Mouse (Mus musculus): ENCODE measurements at regions not wholly inside any gene's neighbourhood (a gene's known extent, or its start where the extent isn't known, plus 50 kb on each side); places are given as distances from the start of the nearest gene placed in this dataset.
A peak's percentile ranks its signal among the peaks of the same experiment; 100 is the strongest.

DNA sequence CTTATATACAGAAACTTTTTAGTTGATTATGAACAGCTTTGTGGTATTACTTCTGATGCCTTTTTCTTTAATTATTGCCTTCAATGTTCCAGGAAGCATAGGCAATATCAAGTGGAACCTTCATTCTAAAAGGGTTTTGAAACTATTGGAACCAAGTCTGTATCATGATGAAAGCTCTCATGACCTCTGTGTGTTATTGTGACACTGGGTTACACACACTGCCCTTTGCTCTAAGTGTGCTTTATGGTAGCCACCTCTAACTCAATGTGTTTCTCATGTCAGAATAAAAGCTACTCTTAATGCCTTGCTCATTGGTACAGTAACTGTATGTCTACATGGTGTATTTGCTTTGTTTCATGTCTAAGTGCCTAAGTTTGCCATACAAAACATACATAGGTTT is 154.0 kb downstream of the Gm10192 start:
- no peak overlapping the region for H3K4me3 ChIP-seq (replicated peaks)
- no peaks in the 10 kb centered on the region for H3K9me3 ChIP-seq
- no peak overlapping the region for H3K4me2 ChIP-seq
- H3K4me1 ChIP-seq, result no peaks in the 10 kb centered on the region
- H3K27me3 ChIP-seq, result no peaks in the 10 kb centered on the region
- no peak overlapping the region for H3K9ac ChIP-seq
- ATAC-seq (ENCODE audit: low FRiP score), result no peak
- no peak overlapping the region for H3K27ac ChIP-seq
- H3K36me3 ChIP-seq (replicated peaks), result no peaks in the 10 kb centered on the region

GRCm38 (mm10) chr4:97025446-97026040 is 157.4 kb downstream of the Gm10192 start:
- ATAC-seq (ENCODE audit: low FRiP score), result no peak
- Histone ChIP-seq H3K4me1 (0 out of 2 replicates have a peak, but pooled peaks cover 2% of the 10 kb centered on the region), H3K4me2 (no peak overlapping the region), H3K4me3 (replicated peaks) (no peak overlapping the region), H3K9me3 (no peaks in the 10 kb centered on the region), H3K27me3 (no peaks in the 10 kb centered on the region), H3K9ac (no peak overlapping the region), H3K36me3 (replicated peaks) (no peaks in the 10 kb centered on the region), H3K27ac (no peak overlapping the region)
- 78% methylated on average over 4 of the region's 4 CpGs for WGBS

GRCm38 (mm10) chr4:97001321-97001720 is 181.6 kb downstream of the Gm10192 start:
- Histone ChIP-seq H3K27me3 (no peaks in the 10 kb centered on the region), H3K9ac (no peak overlapping the region), H3K4me3 (replicated peaks) (no peak overlapping the region), H3K36me3 (replicated peaks) (no peaks in the 10 kb centered on the region), H3K4me1 (no peaks in the 10 kb centered on the region), H3K9me3 (no peaks in the 10 kb centered on the region), H3K27ac (no peak overlapping the region), H3K4me2 (no peak overlapping the region)
- no peak for ATAC-seq (ENCODE audit: low FRiP score)

GRCm38 (mm10) chr4:96980311-96980710 is 195.3 kb upstream of the Gm12695 start:
- Histone ChIP-seq H3K27me3 (no peaks in the 10 kb centered on the region), H3K27ac (no peak overlapping the region), H3K9me3 (no peaks in the 10 kb centered on the region), H3K4me3 (replicated peaks) (no peak overlapping the region), H3K4me1 (no peaks in the 10 kb centered on the region), H3K36me3 (replicated peaks) (no peaks in the 10 kb centered on the region), H3K9ac (no peak overlapping the region), H3K4me2 (no peak overlapping the region)
- ATAC-seq (ENCODE audit: low FRiP score), result no peak
- WGBS, result 85% methylated on average over 2 of the region's 2 CpGs

GRCm38 (mm10) chr4:96979876-96980275 is 194.9 kb upstream of the Gm12695 start:
- H3K36me3 ChIP-seq (replicated peaks), result no peaks in the 10 kb centered on the region
- no peak for ATAC-seq (ENCODE audit: low FRiP score)
- no peaks in the 10 kb centered on the region for H3K4me1 ChIP-seq
- no peaks in the 10 kb centered on the region for H3K27me3 ChIP-seq
- WGBS, result 77% methylated on average over 3 of the region's 3 CpGs
- H3K4me2 ChIP-seq, result no peak overlapping the region
- H3K27ac ChIP-seq, result no peak overlapping the region
- no peaks in the 10 kb centered on the region for H3K9me3 ChIP-seq
- no peak overlapping the region for H3K4me3 ChIP-seq (replicated peaks)
- H3K9ac ChIP-seq, result no peak overlapping the region

DNA sequence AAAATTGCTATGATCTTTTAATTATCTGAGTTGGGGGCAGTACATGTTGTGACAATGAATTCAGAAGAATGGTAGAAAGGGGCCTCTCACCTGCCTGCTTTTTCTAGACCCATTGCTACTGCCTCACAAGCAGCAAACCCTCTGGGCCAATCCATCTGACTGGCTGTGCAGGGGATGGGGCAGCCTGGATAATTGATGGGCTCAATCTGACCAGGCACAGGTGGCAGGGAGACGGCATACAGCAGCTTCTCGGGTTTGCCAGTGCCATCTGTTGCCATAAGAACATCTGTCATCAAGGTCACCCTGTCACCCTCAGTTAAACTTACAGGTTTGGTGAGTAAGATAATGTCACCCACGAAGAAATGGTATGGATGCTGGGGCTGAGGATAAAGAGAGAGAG is 189.9 kb upstream of the Gm12695 start:
- Histone ChIP-seq H3K4me1 (no peaks in the 10 kb centered on the region), H3K27me3 (no peaks in the 10 kb centered on the region), H3K4me2 (no peak overlapping the region), H3K27ac (no peak overlapping the region), H3K9ac (no peak overlapping the region), H3K4me3 (replicated peaks) (no peak overlapping the region), H3K9me3 (no peaks in the 10 kb centered on the region), H3K36me3 (replicated peaks) (no peaks in the 10 kb centered on the region)
- ATAC-seq (ENCODE audit: low FRiP score), result peak; percentile 44; the same call in 1 of the 2 replicates
- 60% methylated on average over 3 of the region's 3 CpGs for WGBS

DNA sequence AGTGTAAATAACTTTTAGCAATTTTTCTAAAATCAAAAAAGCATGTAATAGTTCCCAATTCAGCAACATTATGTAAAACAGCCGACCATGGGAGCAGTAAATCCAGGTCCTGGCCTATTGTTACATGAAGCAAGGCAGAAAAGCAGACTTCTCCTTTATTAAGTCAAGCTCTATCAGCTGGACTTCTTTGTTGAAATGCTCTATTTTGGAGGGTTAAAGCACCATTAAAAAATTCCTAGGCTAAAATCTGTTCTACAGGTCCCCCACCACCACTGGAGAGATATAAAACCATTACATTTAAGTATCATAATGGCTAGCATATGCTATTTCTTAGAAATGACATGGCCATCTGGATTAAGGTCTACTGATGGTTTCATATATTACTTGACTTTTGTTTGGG is 188.8 kb upstream of the Gm12695 start:
- Histone ChIP-seq H3K27ac (no peak overlapping the region), H3K4me3 (replicated peaks) (no peak overlapping the region), H3K4me1 (no peaks in the 10 kb centered on the region), H3K36me3 (replicated peaks) (no peaks in the 10 kb centered on the region), H3K9ac (no peak overlapping the region), H3K27me3 (no peaks in the 10 kb centered on the region), H3K9me3 (no peaks in the 10 kb centered on the region), H3K4me2 (no peak overlapping the region)
- WGBS, result 62% methylated on average over 1 of the region's 1 CpGs
- ATAC-seq (ENCODE audit: low FRiP score), result no peak

- 63% methylated on average over 5 of the region's 5 CpGs for WGBS
- Histone ChIP-seq H3K4me3 (replicated peaks) (no peak overlapping the region), H3K4me2 (no peak overlapping the region), H3K27ac (no peak overlapping the region), H3K36me3 (replicated peaks) (no peaks in the 10 kb centered on the region), H3K9ac (no peak overlapping the region), H3K4me1 (no peaks in the 10 kb centered on the region), H3K9me3 (no peaks in the 10 kb centered on the region), H3K27me3 (no peaks in the 10 kb centered on the region)
- ATAC-seq (ENCODE audit: low FRiP score), result peak; percentile 66
Observed at GRCm38 (mm10) chr4:96969199-96969598, 184.2 kb upstream of the Gm12695 start.

- H3K36me3 ChIP-seq (replicated peaks), result no peaks in the 10 kb centered on the region
- no peaks in the 10 kb centered on the region for H3K4me1 ChIP-seq
- H3K4me2 ChIP-seq, result no peak overlapping the region
- H3K9ac ChIP-seq, result no peak overlapping the region
- no peaks in the 10 kb centered on the region for H3K27me3 ChIP-seq
- WGBS, result 62% methylated on average over 10 of the region's 10 CpGs
- ATAC-seq (ENCODE audit: low FRiP score), result peak; percentile 88
- no peak overlapping the region for H3K4me3 ChIP-seq (replicated peaks)
- H3K9me3 ChIP-seq, result no peaks in the 10 kb centered on the region
- H3K27ac ChIP-seq, result peak overlapping the region; percentile 70
Observed at GRCm38 (mm10) chr4:96968545-96969164, 183.7 kb upstream of the Gm12695 start.

All from forebrain, embryonic 12.5 days (tissue).